19 mouse cellular contexts compared by ENCODE assay signal in the genomic region with DNA sequence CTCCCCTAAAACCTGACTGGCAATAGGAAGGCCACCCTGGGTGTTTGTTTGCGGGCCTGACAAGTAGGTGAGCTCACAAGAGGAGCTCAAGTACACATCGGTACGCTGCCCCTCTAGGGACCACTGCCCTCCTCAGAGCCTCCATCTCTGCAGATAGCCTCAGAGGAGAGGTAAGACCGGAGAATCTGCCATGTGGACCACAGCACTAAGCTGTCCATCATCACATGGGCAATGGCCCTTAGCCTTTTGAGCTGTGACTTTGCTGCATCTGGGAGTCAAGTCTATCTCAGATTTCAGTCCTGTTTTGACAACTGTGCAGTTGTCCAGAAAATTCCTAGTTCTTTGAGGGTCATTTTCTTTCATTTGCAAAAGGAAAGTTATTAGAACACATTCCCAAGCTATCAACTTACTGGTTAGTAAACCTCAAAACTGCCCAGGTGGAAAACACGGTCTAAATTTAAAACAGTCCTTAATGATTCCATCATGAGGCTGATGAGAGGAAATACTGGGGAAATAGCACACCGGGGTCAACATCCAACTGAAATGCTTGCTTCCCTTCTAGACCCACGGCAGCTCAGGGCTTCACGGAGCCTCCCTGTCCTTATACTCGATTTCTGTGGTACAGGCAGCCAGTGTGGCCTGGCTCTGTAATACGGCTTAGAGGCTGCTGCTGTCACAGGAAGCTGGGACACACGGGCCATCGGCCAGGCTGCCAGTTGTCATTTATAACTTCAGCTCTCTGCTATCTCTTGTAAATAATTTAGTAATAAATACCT.
"Had no signal": no experiment of that assay in that cellular context is flagged by ENCODE, and none has a peak within 500 bp of the region (broad histone marks: within the 10 kb centered on the region; RNA-seq: fewer than 3 reads in every experiment).

No protein-coding gene starts in this region.

- H3K27ac ChIP-seq: intestine, embryonic 15.5 days; left cerebral cortex, adult 2 months; liver, embryonic 13.5 days; midbrain, embryonic 10.5 days; midbrain, embryonic 13.5 days; neural tube, embryonic 13.5 days; stomach, embryonic 15.5 days had no signal

- H3K9ac ChIP-seq: intestine, embryonic 15.5 days; liver, embryonic 13.5 days; midbrain, embryonic 13.5 days; neural tube, embryonic 13.5 days; stomach, embryonic 15.5 days had no signal

- H3K4me1 ChIP-seq: intestine, embryonic 15.5 days; liver, embryonic 13.5 days; midbrain, embryonic 10.5 days; stomach, embryonic 15.5 days had no signal

- ATAC-seq: intestine, embryonic 15.5 days; lung, postnatal 0 days; midbrain, embryonic 13.5 days; midbrain, embryonic 16.5 days had no signal

- DNase-seq: kidney, adult 18-20 months; kidney, postnatal 36 days; layer of hippocampus, postnatal 36 days; liver, embryonic 13.5 days; lung, adult 2 months; retina, postnatal 1 day; right cerebral cortex, postnatal 25 days; spleen, adult 18-20 months; thymus, postnatal 25 days had no signal

- H3K27me3 ChIP-seq: midbrain, embryonic 13.5 days; neural tube, embryonic 13.5 days; stomach, embryonic 15.5 days had no signal

- H3K4me3 ChIP-seq: intestine, embryonic 15.5 days; left cerebral cortex, adult 2 months; liver, embryonic 13.5 days; megakaryocyte, embryonic 14.5 days; midbrain, embryonic 10.5 days; midbrain, embryonic 13.5 days; myocyte; neural tube, embryonic 13.5 days; stomach, embryonic 15.5 days had no signal

- H3K36me3 ChIP-seq: intestine, embryonic 15.5 days; liver, embryonic 13.5 days; midbrain, embryonic 10.5 days; midbrain, embryonic 13.5 days; neural tube, embryonic 13.5 days; stomach, embryonic 15.5 days had no signal

- H3K4me2 ChIP-seq: intestine, embryonic 15.5 days; liver, embryonic 13.5 days; midbrain, embryonic 13.5 days; neural tube, embryonic 13.5 days; stomach, embryonic 15.5 days had no signal

- H3K9me3 ChIP-seq: intestine, embryonic 15.5 days; liver, embryonic 13.5 days; midbrain, embryonic 13.5 days; neural tube, embryonic 13.5 days; stomach, embryonic 15.5 days had no signal
